Mouse (Mus musculus) kidney, adult 10 weeks (tissue): ENCODE data around the gene Hpcal1. TPM values are rescaled to one million over a fixed set of nuclear protein-coding genes. Genes with fewer than 3 reads are reported as not detected.

ENCODE experiments used
- polyA plus RNA-seq: library from polyadenylated mRNA; stranded (reverse); fragments of 350-450 nt; fragmentation: Illumina TruSeq; extraction: RNeasy Lipid Tissue Mini Kit (QIAGEN cat#74804); gene quantifications from one replicate; pipeline ENCODE4 v1.2.3, GENCODE M21; 2014; ENCODE audit warnings: low read depth, low replicate concordance

The Hpcal1 gene
- polyA plus RNA-seq: 24.7 TPM

DNA sequence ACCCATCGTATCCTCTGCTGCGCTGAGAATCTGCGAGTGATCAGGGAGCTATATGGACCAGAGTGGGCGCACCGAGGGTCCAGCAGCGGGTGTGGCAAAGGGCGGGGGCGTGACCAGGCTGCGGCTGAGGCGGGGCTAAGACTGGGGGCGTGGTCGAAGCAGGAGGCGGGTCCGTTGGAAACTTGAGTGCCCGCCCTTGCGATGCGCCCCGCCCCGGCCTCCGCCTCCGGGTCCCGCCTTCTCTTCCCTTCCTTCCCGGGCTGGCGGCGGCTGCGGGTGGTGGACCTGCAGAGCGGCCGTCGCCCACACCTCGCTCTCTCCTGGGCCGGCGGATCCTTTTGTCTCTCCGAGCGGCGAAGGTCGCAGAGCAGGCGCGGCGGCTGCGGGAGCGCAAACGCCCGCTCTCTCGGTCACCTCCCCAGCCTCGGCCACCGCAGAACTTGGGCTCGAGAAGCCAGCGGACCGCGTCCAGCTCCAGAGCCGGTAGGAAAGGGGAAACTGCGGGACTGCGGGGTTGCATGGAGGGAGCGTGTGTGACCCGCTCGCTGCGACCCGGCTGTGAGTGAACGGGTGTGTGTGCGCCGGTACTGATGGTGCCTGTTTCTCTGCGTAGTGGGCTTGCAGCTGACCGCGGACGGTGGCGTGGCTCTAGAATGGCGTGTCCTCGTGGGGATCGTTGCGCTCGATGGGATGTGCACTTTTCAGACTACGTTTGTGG lies at the start of gene Hpcal1:
Gene Hpcal1 (plus strand): TSS at position 293 of the 718 bp plus-strand sequence.

Other genes with a start within 250 kb of the Hpcal1 start
- gene Odc1, start 146.1 kb upstream of the Hpcal1 start, polyA plus RNA-seq: 406 TPM